Mouse (Mus musculus) right cerebral cortex, postnatal 4 days (tissue): ENCODE results near the gene Olfr1339.

Experiments
- DNase-seq: peaks from one replicate; pipeline ENCODE4 v3.0.0-alpha.2; 2022

The Olfr1339 gene

GRCm38 (mm10) chr4:118731875-118732274 is at the start of gene Olfr1339:
Gene Olfr1339, plus strand, starts transcription at chr4:118732175.
- no peak for DNase-seq

DNA sequence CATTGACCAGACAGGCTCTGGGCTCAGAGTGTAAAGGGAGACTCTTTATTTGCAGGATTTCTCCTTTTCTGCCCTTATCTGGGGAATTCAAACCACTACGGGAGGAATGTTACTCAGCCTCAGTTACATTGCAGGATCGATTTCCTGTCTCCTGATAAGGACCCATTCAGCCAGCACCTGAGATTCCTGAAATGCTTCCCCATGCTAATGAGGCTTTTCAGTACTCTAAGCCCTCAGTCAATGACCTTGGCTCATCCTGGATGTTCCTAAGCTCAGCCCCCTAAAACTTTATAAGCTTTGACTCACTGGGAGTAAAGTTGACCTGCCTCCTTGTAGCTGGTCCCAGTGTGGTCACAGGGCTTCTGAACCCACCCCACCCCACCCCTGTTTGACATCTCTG is 44.9 kb upstream of the Olfr1339 start:
- DNase-seq, result no peak

- DNase-seq, result no peak
Observed at GRCm38 (mm10) chr4:118692412-118692973, 39.5 kb upstream of the Olfr1339 start, which contains the start of gene Olfr1342. Gene Olfr1342, minus strand, starts transcription at chr4:118692756.

- no peak for DNase-seq
Observed at GRCm38 (mm10) chr4:118693812-118694211, 38.2 kb upstream of the Olfr1339 start.

DNA sequence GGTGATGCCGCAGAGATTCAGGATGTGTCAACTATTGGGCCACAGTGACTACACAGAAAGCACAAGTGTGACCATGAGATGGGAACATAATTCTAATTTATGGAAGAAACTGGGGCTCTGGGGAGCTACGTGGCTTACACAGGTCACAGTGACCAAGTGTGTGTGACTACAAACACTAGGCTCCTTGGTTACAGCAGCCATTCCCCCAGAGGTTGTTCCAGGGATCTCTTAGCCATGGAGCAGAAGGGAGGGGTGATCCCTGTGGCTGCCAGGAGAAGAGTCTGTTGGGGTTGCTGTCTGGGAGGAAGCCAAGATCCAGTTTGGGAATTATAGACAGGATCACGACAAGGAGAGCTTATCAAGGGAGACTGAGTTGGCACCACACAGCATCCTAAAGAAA is 28.8 kb upstream of the Olfr1339 start, which contains the start of gene Olfr1341:
Gene Olfr1341 (plus strand): TSS at position 301 of the 400 bp plus-strand sequence.
- no peak for DNase-seq

DNA sequence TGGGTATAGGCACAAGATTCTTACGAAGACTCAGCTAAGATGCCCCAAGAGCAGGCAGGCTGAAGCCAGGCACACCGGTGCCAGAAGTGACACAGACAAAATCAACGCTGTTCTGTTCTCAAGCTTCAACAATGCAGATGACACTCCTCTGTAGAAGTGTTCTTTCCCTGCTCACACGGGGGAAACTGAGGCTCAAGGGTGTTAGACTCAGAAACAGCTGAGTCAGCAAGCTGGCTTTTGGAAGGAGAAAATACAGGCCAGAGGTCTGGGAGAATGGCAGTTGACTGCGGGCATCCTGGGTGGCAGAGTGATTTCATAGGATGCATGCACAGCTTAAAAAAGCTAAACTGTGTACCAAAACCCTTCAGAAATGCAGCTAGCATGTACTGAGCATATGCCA is 23.9 kb upstream of the Olfr1339 start:
- DNase-seq, result no peak

GRCm38 (mm10) chr4:118711656-118712055 is 20.3 kb upstream of the Olfr1339 start:
- no peak for DNase-seq

- DNase-seq, result no peak
Observed at GRCm38 (mm10) chr4:118719838-118720237, 12.1 kb upstream of the Olfr1339 start, which contains the start of gene Olfr1340. Gene Olfr1340, plus strand, starts transcription at chr4:118720138.

- DNase-seq, result no peak
Observed at GRCm38 (mm10) chr4:118721742-118722483, 10.1 kb upstream of the Olfr1339 start.

- no peak for DNase-seq
Observed at GRCm38 (mm10) chr4:118739574-118739973, 7.6 kb downstream of the Olfr1339 start.

GRCm38 (mm10) chr4:118740988-118741698 is 9.2 kb downstream of the Olfr1339 start:
- no peak for DNase-seq

DNA sequence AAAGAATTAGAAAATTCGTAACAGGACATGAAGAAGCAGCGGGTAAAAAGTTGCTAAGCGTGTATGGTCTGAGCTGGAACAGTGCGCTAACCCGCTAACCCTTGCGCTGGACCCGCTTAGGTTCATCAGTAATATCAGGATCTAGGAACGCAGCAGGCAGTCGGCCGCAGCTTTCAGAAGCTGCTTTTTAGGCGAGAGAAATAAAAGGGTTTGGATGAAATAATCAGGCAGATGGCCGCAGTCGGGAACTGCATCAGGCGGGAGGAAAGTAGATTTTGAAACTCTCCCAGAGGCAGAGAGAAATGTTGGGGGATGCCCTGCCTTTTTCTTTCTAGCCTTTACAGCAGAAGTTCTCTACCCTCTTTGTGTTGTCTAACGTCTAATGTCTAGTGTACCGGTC is 9.9 kb downstream of the Olfr1339 start:
- DNase-seq, result no peak

DNA sequence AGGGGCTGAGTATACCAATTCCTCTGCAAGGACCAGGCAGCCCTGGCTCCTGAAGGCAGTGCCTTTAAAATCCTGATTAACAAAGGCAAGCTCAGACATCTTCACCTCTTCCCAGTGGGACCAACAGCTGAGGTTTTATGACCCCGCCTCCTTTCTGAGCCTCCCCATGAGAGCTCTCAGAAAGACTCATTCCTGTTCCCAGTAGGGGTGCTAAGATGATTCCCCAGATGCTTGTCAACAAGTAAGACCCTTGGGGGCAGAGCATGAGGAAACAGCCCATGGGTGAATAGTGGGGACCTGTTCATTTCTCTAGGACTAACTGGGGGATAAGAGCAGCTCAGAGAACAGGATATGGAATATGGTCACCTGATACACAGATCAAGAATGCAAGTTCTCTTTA is 26.7 kb downstream of the Olfr1339 start, which contains the start of gene Olfr1338:
Gene Olfr1338 (minus strand): TSS at position 101 of the 400 bp plus-strand sequence.
- no peak for DNase-seq

DNA sequence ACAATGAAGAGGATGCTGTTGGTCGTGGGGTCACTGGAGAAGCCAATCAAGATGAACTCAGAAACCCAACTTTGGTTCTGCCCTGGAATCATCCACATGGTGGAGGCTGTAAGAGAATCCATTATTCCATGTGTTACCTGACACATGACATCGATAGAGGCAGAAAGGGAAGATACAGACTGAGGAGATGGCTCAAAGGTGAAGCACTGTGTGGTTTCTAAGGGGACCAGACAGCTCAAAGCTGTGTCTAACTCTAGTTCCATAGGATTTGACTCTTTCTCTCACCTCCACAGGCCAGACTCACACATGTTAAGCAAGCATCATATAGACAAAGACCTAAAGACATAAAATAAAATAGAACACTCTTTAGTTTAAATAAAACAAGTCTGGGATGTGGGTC is 50.5 kb downstream of the Olfr1339 start, which contains the start of gene Olfr1337:
Gene Olfr1337 (minus strand): TSS at position 101 of the 400 bp plus-strand sequence.
- no peak for DNase-seq
